Mouse (Mus musculus) Patski (cell line): ENCODE measurements around the gene Nfyc. TPM values are rescaled to one million over a fixed set of nuclear protein-coding genes. Genes with fewer than 3 reads are reported as not detected.
A peak's percentile ranks its signal among the peaks of the same experiment; 100 is the strongest.

ENCODE experiments used
- ATAC-seq: fragments of 100-300 bp; one replicate; pipeline ENCODE4 v1.8.0; 2021
- CTCF ChIA-PET: fragments of 350-600 bp; sonication (Branson Sonifier 250); formaldehyde crosslinking; loops from one replicate; lab custom pipeline; 2022; ENCODE audit warnings: inconsistent platforms; lab: Charles Lee
- POLR2A ChIA-PET: fragments of 350-600 bp; sonication (Branson Sonifier 250); formaldehyde crosslinking; loops from one replicate; lab custom pipeline; 2022; ENCODE audit warnings: antibody characterized with exemption, inconsistent platforms; lab: Charles Lee
- DNase-seq: peaks from one replicate; pipeline ENCODE4 v3.0.0-alpha.2; 2011; ENCODE audit warnings: low read depth, low spot score
- H3K27me3 ChIP-seq: fragments of 371-371 bp; one replicate; pipeline ENCODE4 v1.5.1; 2021
- CTCF ChIP-seq: fragments of 100-300 bp; IDR thresholded peaks from one replicate; pipeline ENCODE4 v1.5.1; 2021
- in situ Hi-C: fragments of 300-500 bp; cut with MboI; formaldehyde crosslinking; loops from 3 replicates; pipeline ENCODE4 v1.11.1; 2018; ENCODE audit warnings: low pct_unique_long_range_greater_than_20kb, mixed read lengths
- polyA plus RNA-seq: library from polyadenylated mRNA; unstranded; gene quantifications from one replicate; pipeline ENCODE4 v1.2.3, GENCODE M21; 2021

Nfyc gene
- polyA plus RNA-seq, 1 experiment from 2014 or later, result 52.8 TPM

DNA sequence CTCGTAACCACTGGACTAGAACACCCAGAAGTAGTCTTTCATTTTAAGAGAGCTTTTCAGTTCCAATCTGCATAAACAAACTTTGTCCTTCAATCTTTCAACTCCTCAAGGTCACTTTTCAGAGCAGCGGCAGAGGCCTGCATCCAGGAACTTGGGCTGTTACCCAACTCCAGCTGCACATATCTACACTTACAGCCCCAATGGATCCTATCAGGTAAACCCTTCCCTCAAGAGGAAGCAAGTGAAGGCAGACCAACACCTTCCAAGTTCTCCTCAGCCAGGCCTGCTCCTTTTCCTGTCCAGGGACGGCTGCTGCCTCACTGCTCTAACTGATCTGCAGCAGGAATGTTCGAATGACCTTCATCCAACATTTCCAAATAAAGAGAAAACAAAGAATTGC is 17.2 kb downstream of the Nfyc start:
- TF ChIP-seq CTCF, result no peak
- no peaks in the 10 kb centered on the region for H3K27me3 ChIP-seq
- in situ Hi-C loops, result no loop called here
- ChIA-PET CTCF (interaction anchor here (1.0 kb wide), 1 partner anchor 44 kb away, joined by 3 read pairs; no protein-coding TSS in a partner anchor), POLR2A (interaction anchor here (2.0 kb wide), 1 partner anchor 11 kb away, joined by 13 read pairs; no protein-coding TSS in a partner anchor)
- no peak for DNase-seq
- ATAC-seq, result peak; percentile 29

GRCm38 (mm10) chr4:120813762-120814161 is 17.6 kb downstream of the Nfyc start:
- CTCF ChIA-PET, result interaction anchor here (0.9 to 1.8 kb wide), 2 partner anchors 9 to 14 kb away, joined by 3 to 5 read pairs; no protein-coding TSS in a partner anchor
- ATAC-seq (no peak), DNase-seq (no peak)
- POLR2A ChIA-PET, result interaction anchor here (1.1 to 1.2 kb wide), 2 partner anchors 11 to 19 kb away, joined by 3 to 4 read pairs; no protein-coding TSS in a partner anchor
- in situ Hi-C loops, result no loop called here
- no peaks in the 10 kb centered on the region for H3K27me3 ChIP-seq
- no peak for TF ChIP-seq CTCF

DNA sequence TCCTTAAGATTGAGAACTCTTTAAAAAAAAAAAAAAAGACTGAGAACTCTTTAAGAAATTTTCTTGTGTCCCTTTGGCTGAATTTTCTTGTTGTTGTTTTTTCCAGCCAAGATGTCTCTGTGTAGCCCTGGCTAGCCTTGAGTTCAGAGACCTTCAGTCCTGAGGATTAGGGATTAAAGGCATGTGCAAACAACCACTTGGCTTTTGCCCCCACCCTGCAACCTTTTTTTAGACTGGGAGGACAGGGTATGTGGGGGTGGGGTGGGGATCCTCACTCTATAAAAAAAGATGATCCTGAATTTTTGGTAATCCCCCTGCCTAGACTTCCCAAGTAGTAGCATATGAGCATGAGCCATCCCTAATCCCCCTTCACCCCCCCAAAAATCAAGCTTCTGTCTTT is 25.6 kb downstream of the Nfyc start:
- DNase-seq (no peak), ATAC-seq (no peak)
- ChIA-PET CTCF (interaction anchor here (0.9 to 1.2 kb wide), 2 partner anchors 11 kb away, joined by 3 to 4 read pairs; no protein-coding TSS in a partner anchor), POLR2A (no interaction called here)
- TF ChIP-seq CTCF, result no peak
- no peaks in the 10 kb centered on the region for H3K27me3 ChIP-seq
- in situ Hi-C loops, result no loop called here

DNA sequence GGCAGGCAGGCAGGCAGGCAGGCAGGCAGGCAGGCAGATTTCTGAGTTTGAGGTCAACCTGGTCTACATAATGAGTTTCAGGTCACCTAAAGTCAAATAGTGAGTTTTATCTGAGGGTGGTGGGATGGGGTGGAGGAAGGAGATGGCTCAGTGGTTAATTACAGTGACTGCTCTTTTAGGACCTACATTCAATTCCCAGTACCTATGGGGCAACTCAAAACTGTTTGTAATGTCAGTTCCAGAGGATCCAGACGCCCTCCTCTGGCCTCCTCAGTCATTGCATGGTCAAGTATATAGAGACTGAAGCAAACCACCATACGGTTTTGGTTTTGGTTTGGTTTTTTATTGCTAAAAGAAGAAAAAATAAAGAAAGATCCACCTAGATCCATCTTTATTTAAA is 29.9 kb downstream of the Nfyc start:
- ChIA-PET POLR2A (interaction anchor here (0.7 kb wide), 1 partner anchor 9 kb away, joined by 3 read pairs; no protein-coding TSS in a partner anchor), CTCF (no interaction called here)
- in situ Hi-C loops, result no loop called here
- H3K27me3 ChIP-seq, result no peaks in the 10 kb centered on the region
- ATAC-seq (no peak), DNase-seq (no peak)
- TF ChIP-seq CTCF, result peak; percentile 54

DNA sequence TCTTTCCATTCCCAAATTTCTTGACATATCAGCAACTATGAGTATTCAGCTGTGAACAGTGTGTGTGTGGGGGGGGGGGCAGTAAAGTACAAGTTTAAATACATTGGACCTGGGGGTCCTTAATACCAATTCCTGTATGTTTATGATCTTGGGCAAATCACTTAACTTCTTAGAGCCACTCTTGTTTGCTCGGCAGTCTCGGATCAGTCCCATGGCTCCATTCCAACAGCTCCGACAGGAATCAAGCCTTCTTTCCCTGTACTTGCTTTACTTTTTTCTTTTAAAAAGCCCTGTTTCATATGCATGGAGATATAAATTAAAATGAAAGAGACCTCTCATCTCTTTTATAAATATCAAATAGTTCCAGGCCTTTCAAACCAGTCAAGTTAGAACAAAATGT is 30.7 kb downstream of the Nfyc start:
- ChIA-PET POLR2A (interaction anchor here (0.7 kb wide), 1 partner anchor 10 kb away, joined by 3 read pairs; no protein-coding TSS in a partner anchor), CTCF (interaction anchor here (1.7 to 1.8 kb wide), 2 partner anchors 11 to 12 kb away, joined by 3 to 5 read pairs; no protein-coding TSS in a partner anchor)
- no peak for TF ChIP-seq CTCF
- in situ Hi-C loops, result no loop called here
- DNase-seq (no peak), ATAC-seq (no peak)
- no peaks in the 10 kb centered on the region for H3K27me3 ChIP-seq

- in situ Hi-C loops, result no loop called here
- no peaks in the 10 kb centered on the region for H3K27me3 ChIP-seq
- ATAC-seq (no peak), DNase-seq (no peak)
- ChIA-PET POLR2A (no interaction called here), CTCF (interaction anchor here (1.0 to 1.8 kb wide), 4 partner anchors 9 to 13 kb away, joined by 3 to 5 read pairs (median 4); no protein-coding TSS in a partner anchor)
- TF ChIP-seq CTCF, result no peak
Measured at GRCm38 (mm10) chr4:120799680-120800166, 31.6 kb downstream of the Nfyc start.

- POLR2A ChIA-PET, result interaction anchor here (0.7 kb wide), 1 partner anchor 120 kb away, joined by 3 read pairs; no protein-coding TSS in a partner anchor
Measured at GRCm38 (mm10) chr4:120797985-120798725, 33.2 kb downstream of the Nfyc start.

GRCm38 (mm10) chr4:120796687-120797086 is 34.7 kb downstream of the Nfyc start:
- in situ Hi-C loops, result no loop called here
- no peak for ATAC-seq
- H3K27me3 ChIP-seq, result no peaks in the 10 kb centered on the region
- TF ChIP-seq CTCF, result no peak
- ChIA-PET CTCF (no interaction called here), POLR2A (no interaction called here)
- no peak for DNase-seq

More at GRCm38 (mm10) chr4:120797985-120798725, 33.2 kb downstream of the Nfyc start:
- no peaks in the 10 kb centered on the region for H3K27me3 ChIP-seq
- in situ Hi-C loops, result no loop called here
- TF ChIP-seq CTCF, result no peak
- CTCF ChIA-PET, result interaction anchor here (1.1 kb wide), 1 partner anchor 34 kb away, joined by 3 read pairs; no protein-coding TSS in a partner anchor
- ATAC-seq, result no peak
- no peak for DNase-seq

GRCm38 (mm10) chr4:120795646-120796045 is 35.7 kb downstream of the Nfyc start:
- H3K27me3 ChIP-seq, result no peaks in the 10 kb centered on the region
- TF ChIP-seq CTCF, result no peak
- DNase-seq, result no peak
- CTCF ChIA-PET, result interaction anchor here (0.8 to 0.9 kb wide), 3 partner anchors 10 to 11 kb away, joined by 3 to 4 read pairs (median 3); no protein-coding TSS in a partner anchor
- in situ Hi-C loops, result no loop called here
- POLR2A ChIA-PET, result interaction anchor here (1.6 kb wide), 1 partner anchor 17 kb away, joined by 3 read pairs; no protein-coding TSS in a partner anchor
- no peak for ATAC-seq

DNA sequence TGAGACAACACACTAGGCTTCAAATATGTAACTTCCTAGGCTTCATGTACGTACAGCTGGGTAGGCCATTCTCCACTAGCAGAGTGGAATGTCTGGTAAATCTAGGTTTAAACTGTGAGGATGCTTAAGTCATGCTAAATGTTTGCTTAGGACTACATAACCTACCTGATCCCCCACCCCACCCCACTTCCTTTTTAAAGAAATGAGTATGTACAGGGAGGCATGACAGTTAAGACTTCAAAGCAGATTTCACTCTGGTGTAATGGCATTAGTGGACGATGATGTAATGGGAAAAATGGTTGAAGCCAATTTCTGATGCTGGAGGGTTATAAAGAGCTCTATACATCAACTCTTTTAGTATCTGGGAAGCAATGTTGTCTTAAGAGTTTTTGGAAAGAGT is 38.5 kb downstream of the Nfyc start:
- ChIA-PET POLR2A (interaction anchor here (1.6 kb wide), 1 partner anchor 12 kb away, joined by 3 read pairs; no protein-coding TSS in a partner anchor), CTCF (no interaction called here)
- ATAC-seq (no peak), DNase-seq (no peak)
- TF ChIP-seq CTCF, result no peak
- in situ Hi-C loops, result no loop called here
- no peaks in the 10 kb centered on the region for H3K27me3 ChIP-seq
